Mouse (Mus musculus) kidney, adult 18-20 months (tissue): ENCODE measurements at regions not wholly inside any gene's neighbourhood (a gene's known extent, or its start where the extent isn't known, plus 50 kb on each side); places are given as distances from the start of the nearest gene placed in this dataset.
A peak's percentile ranks its signal among the peaks of the same experiment; 100 is the strongest.
"Not testable (repeated sequence)": the region's sequence is repeated elsewhere in the genome, so short reads cannot be mapped to it uniquely, and the experiment has no call there.

Experiments
- DNase-seq: peaks from one replicate; pipeline ENCODE4 v3.0.0; 2021

DNA sequence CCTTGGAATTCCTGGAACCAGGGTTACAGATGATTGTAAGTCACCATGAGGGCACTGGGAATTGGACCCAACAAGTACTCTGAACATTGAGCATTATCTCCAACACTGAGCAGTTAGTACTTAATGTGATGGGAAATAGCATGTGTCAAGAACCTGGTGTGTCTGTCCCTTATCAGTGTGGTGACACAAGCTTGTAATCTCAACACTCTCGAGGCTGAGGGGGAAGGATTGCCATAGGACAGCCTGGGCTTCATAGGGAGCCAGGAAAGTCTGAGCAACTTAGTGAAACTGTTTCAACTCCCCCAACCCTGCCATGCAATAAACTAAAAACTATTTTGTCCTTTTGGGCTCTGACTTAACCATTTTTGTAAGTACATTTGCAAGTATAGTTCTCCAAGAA is 100.0 kb downstream of the Wdr20rt start:
- no peak for DNase-seq

GRCm38 (mm10) chr12:65328532-65328931 is 103.2 kb downstream of the Wdr20rt start:
- no peak for DNase-seq

- DNase-seq: no peak
Measured at GRCm38 (mm10) chr12:65329678-65330077, 104.4 kb downstream of the Wdr20rt start.

- DNase-seq: no peak
Measured at GRCm38 (mm10) chr12:65340009-65340408, 114.7 kb downstream of the Wdr20rt start.

- DNase-seq: no peak
Measured at GRCm38 (mm10) chr12:65347251-65347650, 121.9 kb downstream of the Wdr20rt start.

DNA sequence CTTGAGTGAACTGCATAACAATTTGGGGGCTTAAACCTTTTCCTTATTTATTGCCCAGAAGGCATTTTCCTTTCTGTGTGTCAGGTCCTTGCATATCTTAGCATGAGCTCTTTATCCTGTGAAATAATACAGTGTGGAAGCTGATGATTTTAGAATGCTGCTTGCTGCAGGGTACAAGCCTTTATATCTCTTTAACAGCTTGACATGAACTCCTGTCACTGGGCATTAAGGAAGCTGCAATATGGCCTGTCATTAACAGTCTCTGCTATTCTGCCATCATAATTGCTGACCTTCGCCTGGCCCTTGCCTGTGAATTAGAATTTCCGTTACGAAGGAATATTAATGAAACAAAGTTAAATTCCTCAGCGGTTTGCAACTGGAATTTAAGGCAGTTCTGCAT is 124.2 kb downstream of the Wdr20rt start:
- DNase-seq: no peak

DNA sequence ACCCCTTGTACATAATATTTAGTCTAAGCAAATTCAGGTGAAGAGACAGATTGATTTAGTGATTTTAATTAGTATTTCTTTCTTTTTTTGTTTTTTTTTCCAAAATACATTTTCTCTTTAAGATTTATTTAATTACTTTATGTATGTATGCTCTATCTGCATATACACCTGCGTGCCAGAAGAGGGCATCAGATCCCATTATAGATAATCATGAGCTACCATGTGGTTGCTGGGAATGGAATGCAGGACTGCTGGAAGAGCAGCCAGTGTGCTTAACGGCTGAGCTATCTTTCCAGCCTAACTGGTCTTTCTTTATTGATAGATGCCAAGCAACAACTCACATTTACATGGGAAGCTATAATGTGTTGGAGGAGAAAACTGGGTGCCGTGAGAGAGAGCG is 138.9 kb downstream of the Wdr20rt start:
- no peak for DNase-seq

DNA sequence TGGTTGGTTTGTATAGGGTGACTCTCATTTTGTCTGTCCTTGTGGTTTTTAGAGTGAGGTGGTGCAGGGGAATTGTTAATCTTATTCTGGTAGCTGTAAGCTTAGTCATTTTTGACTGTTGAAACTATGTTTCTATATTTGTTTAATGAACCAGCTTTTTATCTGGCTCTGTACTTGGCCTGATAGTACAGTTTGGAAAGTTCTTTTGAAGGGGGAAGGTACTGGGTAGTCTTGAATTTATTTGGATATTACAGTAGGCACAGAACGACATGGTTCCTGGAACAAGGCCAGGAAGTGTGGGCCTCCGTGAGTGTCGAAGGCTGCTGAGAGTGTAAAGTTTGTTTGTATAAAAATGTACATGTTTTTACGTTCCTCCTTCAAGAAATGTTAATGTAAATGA is 142.0 kb downstream of the Wdr20rt start:
- no peak for DNase-seq

DNA sequence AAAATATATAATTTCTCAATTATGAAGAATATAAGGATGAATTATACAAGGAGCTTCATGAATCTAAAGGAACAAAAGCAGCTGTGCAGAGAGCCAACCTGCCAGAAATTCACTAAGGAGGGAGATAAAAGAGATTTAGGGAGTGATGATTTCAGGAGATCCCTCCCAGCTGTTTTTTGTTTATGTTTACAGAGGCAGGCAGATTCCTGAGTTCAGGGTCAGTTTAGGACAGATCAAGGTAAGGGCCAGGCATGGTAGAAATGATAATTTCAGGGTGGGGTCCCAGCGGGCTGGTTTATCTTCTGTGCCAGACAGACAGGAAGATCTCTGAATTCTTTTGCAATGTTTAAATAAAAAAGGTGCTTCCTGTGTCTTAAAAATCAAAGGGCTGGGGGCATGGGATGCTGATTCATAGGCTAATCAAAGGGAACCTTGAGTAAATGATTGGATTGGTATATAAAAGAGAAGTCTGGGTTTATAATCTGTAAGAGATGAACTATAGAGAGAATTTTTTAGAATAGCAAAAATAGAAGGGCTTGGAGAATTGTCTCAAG is 142.6 kb downstream of the Wdr20rt start:
- DNase-seq: no peak

DNA sequence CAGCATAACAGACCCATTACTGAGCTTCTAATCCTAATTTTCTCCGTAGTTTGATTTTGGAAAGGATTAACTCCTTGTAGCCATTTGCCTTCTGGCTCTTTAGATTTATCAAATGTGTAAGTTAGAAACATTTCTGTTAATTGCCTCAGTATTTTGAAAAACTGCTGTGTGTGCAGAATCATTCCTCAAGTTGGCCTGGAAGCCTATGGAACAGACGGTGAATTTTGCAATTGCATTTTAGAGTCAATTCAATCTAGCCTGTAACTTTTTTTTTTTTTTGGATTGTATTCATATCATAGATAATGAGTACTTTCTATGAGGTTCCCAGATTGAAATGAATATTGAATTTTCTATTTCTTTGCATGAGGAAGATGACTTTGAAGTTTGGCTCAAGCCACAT is 146.3 kb downstream of the Wdr20rt start:
- DNase-seq: no peak

DNA sequence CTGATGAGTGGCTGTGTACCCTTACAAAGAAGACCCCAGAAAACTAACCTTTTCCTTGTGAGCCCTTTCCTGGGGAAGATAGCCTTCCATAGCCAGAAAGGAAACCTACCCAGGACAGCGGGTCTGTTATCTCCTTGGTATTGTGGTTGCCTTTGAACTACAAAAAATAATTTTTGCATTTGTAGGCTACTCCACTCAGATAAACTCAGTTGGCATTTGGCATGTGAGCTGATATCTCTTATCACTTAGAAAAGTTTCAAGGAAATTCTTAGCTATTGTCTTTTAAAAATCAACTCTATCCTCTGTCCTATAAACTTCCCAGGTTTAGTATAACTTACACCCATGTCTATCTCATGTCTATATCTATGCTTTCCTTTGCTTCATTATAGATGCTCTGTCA is 154.0 kb downstream of the Wdr20rt start:
- no peak for DNase-seq

DNA sequence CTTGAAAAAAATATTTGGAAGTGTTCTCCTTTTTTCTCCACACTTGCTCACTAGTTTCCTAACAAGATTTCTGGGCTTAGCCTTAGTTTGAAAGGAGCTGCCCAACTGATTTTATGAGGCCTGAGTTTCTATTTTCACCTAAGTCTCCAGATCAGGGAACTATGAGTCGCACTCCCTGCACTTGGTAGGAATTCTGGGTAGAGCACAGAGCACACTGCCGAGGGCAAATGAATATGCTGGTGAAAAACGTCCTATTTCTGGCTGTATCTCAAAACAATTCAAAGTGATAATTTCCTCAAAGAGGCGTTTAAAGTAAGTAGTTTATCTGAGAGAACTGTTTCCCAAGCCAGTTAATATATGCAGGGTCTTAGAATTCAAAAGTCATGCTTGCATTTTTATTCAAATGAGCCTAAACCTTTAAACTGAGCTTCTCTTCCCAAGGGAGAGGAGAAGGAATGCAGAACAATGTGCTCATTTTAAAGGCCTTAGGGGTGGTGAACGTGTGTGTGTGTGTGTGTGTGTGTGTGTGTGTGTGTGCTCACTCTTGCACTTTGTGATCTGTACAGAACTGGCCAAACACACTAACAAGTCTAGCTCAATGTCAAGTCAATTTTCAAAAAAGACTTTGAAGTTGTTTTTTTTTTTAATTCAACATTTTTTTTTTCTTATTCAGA is 156.9 kb downstream of the Wdr20rt start:
- DNase-seq: no peak

DNA sequence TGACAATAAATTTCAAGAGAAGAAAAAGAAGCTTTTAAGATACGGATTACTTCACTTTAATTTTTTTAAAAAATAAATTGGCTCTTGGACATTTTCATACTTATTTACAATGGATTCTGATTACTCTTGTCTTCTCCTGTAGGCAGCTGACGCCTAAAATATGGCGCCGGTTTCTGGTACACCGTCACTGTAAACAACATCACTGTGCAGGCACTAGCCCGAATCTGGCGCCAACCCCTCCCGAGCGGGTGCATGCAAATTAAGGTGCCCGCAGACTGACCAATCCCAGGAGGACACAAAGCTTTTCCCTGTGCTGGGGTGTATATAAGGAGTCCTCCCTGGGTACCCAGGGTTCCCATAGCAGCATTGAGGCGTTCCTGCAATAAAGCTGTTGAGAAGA is 157.5 kb downstream of the Wdr20rt start:
- not testable (repeated sequence) for DNase-seq

DNA sequence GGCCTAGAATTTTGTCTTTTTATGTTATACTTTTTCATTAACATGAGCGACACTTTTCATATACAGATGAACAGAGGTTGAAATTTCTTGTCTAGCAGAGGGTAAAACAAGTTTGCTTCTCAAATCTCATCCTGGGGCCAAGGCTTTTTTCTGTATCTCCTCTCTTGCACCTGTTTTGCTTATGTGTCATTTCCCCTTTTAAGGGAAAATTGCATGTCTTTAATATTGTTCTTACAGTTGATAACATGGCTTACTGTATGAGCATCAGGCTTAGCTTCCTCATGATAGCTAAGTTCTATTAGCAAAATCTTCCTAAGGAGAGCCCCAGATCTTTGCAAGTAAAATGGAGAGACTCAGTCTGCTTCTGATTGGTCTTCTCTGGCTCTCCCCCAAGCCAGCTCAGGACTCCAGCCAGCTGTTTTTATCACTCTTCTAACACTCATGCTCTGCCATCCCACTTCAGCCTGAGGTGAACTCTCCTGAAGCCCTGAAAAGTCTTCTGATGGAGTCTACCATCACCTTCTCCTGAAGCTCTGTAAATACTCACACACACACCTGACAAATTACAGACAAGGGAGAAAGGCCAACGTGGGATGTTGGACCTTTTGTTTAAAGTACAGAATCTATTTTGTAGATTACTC is 160.8 kb downstream of the Wdr20rt start:
- no peak for DNase-seq

GRCm38 (mm10) chr12:65387042-65387441 is 161.7 kb downstream of the Wdr20rt start:
- no peak for DNase-seq

- DNase-seq: no peak
Measured at GRCm38 (mm10) chr12:65389512-65389911, 164.2 kb downstream of the Wdr20rt start.

DNA sequence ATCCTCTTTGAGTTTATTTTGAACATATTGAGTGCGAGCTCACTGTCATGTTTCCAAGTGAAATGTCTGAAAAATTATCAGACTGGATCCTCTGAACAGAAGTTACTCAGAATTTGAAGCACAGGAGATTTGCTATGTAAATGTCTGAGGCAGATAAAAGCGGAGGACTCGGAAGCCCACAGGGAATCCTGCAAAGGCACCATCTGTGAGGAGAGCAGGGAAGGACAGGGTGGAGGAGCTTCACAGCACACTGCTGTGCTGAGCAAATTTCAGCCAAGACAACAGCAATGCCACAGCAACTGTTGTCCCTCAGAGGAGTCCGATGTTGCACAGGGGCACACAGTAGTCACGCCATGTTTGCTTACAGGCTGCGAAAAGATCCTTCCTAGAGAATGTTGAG is 165.0 kb downstream of the Wdr20rt start:
- no peak for DNase-seq

DNA sequence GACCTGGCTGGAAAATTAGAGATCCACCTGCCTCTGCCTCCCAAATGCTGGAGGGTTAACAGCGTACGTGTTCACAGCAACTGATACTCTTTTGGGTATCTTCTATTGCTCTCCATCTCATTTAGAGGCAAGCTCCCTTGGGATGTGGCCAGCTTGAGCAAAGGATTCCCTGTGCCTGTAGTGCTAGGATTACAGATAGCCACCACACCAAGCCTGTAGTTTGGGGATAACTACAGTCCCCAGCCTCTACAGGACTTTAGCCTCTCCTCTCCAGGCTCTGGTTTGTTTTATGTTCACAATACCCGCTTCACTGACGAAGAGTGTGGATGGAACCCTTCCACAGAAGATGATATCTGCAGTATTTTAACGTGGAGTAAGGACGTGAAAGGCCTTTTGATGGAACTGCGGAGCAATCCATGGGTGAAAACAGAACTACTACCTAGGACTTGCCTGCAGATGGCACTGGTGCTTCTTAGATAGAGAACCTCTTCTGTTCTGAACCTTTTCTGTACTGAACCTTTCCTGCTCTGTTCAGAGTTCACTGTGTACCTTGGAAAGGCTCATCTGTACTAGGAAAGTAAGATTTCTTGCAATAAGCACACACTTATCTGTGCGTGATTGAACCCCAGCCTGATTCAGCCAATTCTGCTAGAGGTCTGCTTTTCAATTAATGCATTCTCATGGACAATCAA is 176.6 kb downstream of the Wdr20rt start:
- peak; percentile 8 for DNase-seq

- DNase-seq: no peak
Measured at GRCm38 (mm10) chr12:65403124-65403523, 177.8 kb downstream of the Wdr20rt start.

GRCm38 (mm10) chr12:65413034-65413700 is 187.8 kb downstream of the Wdr20rt start:
- no peak for DNase-seq

DNA sequence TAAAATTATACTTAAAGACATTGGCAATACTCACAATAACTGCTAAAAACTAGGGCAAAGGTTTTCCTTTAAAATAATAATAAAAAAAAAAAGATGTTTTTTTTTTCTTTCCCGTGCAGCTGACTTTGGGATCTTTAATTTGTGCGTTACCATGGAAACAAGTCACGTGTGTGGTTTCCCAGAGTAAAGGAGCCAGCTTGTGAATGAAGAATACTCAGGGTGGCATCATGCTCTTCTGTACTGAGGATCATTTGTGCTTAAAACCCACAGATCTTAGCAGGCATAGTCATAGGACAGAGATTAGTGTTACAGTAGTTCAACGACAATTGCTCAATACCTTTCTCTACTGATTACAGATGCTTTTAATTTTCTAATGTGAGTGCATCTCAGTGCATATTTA is 189.1 kb downstream of the Wdr20rt start:
- no peak for DNase-seq

DNA sequence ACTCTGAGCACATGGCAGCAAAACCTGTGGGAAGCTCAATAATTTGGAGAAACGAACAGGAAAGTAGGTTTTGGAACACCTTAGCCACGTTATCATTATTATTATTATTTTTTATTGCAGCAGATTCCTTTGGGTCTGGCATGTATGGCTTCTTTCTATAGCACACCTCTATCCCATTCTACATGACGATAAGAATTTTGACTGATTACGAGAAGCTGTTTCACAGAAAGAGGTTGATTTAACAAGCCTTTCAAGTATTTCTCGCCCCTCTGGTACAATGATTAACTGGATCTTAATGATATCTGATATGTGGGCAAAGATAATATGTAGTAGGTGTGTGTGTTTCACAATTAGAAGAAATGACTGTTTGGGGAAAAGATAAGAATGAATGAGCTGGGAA is 191.6 kb downstream of the Wdr20rt start:
- no peak for DNase-seq

- no peak for DNase-seq
Measured at GRCm38 (mm10) chr12:65420127-65420526, 194.8 kb downstream of the Wdr20rt start.
